Mouse (Mus musculus) cerebellum, adult 9-11 months (tissue): ENCODE results near the gene Hephl1.
"Not testable (repeated sequence)": the region's sequence is repeated elsewhere in the genome, so short reads cannot be mapped to it uniquely, and the experiment has no call there.

Experiments
- DNase-seq: peaks from one replicate; pipeline ENCODE4 v3.0.0; 2022

The Hephl1 gene

DNA sequence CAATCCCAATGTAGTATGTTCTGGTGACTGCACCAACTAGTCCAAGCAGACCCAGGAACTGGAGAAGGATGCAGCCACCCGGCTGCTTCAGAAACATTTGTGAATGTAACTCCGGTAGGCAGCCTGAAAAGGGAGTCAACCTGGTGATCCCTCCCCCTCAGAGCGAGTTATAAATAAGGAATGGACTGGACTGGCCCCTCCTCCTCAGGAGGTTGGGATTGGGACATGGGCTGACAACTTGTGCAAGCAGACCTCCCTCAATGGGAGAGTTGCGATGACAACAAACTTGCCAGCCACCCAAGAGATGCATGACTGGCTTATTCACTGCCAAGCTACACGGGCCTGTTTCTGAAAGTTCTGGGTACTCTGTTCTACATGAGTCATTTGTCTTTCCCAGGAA, at the start of gene Hephl1:
Gene Hephl1, minus strand, starts transcription at position 101 of the 400 bp plus-strand sequence.
- no peak for DNase-seq

DNA sequence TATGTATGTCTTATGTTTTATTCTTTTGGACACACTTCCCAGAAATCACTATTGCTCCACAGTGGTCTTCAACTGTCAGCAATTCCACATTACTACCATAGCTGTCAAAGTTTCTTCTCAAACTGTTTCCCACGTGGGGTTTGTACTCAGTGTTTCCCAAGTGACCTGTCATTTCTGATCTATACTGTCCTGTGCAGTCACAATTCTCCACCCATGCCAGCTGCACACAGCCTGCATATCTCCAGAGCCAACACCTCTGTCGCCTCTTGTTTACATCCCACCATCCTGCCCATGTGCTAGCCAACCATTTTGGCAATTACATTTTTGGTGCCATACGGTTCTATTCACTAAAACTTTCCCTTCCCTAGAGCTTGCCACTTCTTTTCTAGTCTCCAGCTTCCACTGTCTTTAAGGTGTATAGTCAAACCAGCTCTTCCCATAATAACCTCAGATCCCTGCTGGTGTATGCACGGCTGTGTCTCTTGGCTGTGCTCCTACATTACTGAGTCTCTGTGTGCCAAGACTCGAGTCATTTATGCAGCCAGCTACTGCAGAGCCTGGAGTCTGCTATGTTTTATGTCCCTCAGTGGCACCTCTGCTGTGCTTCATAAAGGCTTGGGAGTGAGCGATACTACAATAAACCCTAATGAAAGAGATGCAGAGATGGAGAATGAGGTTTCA, 37.5 kb upstream of the Hephl1 start:
- no peak for DNase-seq

DNA sequence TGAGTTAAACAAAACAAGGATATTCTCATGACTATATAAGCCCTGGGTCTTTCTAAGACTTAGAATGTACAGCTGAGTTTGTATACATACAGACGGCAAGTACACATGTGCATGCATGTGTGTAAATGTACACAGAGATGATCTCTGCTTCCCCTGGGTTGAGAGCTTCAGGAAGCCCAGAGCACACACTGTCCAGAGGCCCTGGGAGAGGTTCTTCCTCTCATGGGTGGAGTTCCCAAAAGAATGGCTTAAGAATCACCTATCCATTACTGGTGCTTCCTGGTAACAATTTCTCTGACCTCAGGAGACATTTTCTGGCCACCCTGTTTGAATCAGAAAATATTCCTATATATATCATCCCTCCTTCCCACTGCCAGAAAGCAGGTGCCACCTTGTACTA, 28.6 kb upstream of the Hephl1 start:
- DNase-seq = no peak

DNA sequence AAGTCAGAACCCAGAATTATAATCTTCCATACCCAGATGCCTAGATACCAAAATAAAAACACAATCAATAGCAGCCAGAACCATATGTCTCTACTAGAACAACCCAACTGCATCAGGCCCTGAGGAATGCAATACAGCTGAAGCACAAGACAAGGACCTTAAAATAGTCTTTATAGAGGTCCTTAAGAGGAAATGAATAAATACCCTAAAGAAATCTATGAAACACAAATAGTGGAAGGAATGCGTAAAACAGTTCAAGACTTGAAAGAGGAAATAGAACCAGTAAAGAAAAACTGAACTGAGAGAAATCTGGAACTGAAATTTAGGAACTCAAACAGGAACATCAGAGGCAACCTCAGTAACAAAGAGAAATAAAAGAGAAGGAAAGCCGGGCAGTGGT, 14.0 kb upstream of the Hephl1 start:
- DNase-seq = no peak

DNA sequence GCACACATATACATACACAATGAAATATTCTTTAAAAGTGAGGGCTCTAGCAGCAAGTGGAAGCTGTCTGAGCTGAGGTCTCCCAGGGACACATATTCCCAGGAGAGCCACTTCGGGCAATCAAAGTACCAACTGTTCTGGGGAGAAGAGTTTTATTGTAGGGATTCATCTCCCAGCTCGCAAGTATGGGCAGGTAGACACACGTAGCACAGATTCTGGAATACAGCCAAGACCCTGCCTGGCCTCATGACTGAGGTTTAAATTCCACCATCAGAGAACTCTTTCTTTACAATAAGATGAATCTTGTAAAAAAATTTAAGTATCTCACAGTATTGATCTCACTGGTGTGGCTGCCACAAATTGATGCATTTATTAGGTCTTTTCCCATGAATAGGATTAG, 10.5 kb upstream of the Hephl1 start:
- DNase-seq = no peak

DNA sequence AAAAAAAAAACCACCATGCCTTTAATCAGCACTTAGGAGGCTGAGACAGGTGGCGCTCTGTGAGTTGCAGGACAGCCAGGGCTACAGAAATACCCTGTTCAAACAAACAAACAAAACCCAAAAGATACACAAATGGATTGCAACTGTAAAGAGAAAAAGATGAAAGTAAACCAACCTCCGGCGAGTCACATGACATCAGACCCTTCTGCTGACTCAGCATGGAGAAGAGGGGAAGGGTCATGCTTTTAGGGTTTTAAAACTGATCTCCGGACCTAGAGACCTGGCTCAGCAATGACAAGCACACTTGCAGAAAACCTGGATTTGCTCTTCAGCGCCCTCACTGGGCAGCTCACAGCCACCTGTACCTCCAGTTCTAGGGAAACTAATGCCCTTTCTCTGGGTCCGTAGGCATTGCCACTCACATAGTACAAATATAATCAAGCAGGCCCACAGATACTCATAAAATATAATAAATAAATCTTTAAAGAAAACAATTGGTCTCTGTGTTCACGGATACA, 9.0 kb upstream of the Hephl1 start:
- no peak for DNase-seq

DNA sequence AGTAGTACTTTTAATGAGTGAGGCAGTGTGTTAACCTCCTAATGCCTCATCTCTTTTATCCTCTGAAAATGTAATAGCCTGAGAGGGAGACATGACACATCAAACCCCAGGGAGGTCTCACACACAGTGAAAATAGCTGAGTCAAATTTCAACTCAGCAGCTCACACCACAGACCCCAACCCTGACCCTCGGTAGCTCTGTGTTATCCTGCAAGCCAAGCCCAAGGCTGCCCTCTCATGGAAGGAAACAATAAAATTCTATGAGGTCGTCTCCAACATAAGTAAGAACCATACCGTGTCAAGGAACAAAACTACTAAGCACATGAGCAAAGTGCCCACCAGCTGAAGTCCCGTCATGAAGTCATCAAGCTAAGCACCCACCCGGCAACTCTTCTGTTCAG, 8.3 kb upstream of the Hephl1 start:
- no peak for DNase-seq

DNA sequence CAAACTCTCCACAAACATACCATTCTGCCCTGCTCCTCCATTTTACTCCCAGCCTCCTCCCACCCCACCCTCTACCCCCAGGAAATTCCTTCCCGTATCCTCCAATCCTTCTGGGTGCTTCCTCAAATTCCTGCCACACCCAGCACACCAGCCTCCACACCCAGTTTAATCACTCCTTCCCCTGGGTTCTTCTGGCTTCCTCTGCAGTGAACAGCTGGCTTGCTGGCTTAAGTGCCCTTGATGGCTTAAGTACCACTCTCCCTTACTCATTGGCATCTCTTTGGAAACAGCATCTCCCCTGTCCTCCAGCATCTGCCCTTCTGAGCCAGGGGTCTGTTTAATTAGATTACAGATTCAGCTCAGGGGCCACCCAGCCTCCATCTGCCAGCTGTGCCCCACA, 7.6 kb upstream of the Hephl1 start:
- no peak for DNase-seq

DNA sequence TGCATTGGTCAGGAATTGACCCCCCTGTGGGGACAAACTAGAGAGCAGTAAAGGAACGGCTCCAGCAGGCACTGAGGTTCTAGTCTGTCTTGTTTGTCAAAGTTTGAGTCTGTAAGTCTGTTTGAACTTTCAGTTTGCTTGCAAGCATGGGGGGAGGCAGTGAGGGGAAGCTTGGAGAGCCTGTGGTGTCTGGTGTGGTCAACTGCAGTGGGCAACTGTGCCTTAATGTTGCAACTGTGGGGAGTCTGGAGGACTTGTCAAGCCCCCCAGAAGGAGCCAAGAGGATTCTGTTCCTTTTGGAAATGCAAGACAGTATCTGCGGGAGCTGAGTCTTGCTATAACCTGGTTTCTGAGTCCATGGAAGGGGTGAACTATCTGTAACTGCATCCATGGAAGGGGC, 4.3 kb upstream of the Hephl1 start:
- DNase-seq = no peak

DNA sequence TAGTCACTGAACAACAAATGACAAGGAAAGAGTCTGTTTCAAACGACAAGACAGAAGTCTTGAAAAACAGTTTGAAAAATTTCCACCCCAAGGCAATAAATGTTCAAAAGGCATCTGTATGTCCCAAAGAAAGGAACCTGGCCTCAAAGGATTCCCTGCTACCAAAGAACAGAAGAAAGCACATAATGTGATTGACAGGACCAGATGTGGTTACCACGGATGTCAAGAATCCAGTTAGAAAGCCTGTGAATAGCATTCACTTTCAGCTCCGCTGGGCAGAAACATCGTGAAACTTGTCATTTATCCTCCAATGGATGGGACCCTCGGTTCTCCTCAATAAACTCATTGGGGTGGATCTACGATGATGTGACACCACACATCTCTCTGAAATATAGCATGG, 2.2 kb upstream of the Hephl1 start:
- DNase-seq = no peak

DNA sequence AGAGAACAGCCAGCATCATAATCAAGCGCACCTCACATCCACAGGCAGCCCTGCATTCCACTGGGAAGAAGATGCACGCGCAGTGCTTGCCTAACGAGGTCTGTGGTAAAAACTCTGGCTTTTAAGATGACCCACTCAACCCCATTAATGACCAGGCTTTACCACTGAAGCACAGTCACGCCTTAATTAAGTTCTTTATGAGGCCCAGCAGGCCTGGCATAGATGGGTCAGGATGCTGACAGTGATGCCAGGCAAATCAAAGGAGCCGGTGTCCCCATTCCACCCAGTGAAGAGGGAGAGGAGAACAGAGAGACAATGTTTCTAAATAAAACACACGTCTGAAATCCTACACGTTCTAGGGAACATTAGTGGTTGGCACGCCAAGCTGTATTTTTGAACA, 3.8 kb downstream of the Hephl1 start:
- no peak for DNase-seq

DNA sequence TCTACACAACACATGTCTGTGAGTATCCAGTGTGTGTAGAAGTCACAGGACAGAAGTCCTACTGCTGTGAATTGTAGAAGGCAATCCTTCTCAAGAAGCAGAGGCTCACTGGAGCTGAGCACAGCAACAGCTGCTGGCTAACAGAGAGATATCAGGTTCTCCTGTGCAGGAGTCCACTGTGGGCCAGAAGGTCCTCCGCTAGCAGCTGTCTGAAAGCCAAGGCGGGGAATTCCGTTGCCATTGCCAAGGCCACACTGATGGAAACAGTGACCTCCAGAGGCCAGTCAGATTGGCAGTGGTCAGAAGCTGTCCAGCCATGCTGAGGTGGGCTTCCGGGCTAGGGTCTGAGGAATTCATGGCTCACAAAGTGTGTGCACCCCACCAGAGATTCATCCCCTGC, 6.8 kb downstream of the Hephl1 start:
- DNase-seq = no peak

DNA sequence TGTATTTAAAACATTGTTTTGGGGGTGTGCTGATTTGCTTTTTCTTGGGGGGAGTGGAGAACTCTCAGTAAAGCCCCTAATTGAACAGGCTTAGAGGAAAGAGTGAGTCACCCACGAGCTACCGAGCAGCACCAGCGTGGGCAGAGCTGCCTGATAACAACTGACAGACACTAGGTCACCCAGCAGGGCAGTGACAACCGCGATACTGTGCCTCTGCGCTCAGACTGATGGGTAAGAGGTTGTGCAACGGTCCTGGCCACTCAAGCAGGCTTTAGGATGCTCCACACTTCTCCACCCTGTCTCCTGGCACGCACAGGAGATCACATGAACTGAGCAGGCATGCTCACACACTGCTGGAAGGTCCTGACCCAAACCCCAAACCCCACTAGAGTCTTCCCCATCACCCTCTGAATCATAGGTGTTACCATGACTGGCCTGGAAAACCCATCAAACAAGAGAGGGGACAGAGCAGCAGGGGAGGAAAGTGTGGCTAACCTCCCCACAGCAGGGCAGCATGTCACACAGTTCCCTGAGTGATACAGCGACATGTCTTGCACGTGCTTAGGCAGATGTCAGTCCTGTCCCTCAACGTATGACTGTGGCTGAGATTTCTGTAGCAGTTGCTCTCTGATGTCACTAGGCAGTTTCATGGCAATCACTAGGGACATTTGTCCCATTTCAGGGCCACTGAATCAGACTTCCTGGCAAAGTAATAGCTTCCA, 8.2 kb downstream of the Hephl1 start:
- no peak for DNase-seq

DNA sequence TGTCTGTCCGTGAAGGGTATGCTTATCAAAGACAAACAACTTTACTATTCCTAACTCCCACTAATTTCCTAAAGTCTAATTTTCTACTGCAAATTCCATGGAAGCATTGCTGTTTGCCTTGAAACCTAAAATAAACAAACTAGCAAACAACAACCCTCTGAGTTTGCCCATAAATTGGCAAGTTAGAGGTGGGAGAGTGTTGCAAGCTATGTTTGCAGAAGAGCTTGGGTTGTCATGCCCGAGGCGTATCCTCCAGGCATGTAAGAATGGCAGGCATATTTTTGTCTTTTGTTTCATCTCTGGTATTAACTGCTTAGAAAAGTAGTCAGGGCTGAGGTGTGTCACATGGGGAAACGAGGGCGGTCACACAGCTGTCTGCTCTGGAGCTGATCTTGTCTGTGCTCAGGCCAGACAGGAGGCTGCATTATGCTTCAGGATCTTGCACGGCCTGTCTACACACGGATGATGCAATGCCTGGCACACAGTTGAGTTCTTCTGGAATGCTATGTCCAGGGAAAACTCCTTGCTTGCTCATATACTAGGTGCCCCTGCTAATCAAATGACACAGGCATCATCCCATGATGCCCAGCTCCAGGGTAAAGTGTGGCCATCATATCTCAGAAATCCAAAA, 10.3 kb downstream of the Hephl1 start:
- DNase-seq = no peak

DNA sequence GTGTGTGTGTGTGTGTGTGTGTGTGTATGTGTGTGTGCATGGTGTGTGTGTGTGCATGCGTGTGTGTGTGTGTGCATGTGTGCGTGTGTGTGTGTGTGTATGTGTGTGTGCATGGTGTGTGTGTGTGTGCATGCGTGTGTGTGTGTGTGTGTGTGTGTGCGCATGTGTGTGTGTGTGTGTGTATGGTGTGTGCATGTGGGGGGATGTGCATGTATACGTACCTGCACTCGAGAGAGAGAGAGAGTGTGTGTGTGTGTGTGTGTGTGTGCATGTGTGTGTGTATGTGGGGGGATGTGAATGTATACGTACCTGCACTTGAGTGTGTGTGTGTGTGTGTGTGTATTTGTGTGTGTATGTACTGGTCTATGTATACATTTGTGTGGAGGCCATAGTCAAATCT, 13.5 kb downstream of the Hephl1 start:
- DNase-seq = not testable (repeated sequence)

DNA sequence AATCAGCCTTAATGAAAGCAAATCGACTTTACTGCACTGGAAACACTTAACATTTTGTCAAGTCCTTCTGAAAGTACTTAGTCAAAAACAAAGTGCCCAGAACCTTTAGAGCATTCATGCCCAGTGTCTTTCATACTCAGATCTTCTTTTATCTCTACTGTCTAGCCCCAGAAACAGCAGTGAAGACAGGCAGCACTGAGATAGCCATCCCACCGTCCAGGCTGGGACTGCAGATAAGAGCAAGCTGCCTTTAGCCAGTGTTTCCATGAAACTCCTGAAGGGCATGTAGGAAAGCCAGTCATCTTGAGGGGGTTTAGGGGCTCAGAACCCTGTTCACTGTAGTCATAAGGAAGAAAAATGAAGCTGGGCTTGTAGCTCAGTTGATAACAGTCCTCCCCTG, 14.7 kb downstream of the Hephl1 start:
- no peak for DNase-seq

DNA sequence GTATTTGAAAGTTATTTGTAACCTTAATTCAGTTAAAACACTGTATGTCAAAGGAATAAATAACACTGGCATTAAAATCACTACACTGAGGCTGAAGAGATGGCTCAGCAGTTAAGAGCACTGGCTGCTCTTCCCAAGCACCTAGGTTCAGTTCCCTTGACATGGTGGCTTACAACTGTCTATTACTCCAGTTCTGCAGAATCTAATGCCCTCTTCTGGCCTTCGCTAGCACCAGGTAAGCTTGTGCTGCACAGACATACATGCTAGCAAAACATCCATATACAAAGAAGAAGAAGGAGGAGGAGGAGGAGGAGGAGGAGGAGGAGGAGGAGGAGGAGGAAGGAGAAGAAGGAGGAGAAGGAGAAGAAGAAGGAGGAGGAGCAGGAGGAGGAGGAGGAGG, 15.7 kb downstream of the Hephl1 start:
- DNase-seq = no peak

DNA sequence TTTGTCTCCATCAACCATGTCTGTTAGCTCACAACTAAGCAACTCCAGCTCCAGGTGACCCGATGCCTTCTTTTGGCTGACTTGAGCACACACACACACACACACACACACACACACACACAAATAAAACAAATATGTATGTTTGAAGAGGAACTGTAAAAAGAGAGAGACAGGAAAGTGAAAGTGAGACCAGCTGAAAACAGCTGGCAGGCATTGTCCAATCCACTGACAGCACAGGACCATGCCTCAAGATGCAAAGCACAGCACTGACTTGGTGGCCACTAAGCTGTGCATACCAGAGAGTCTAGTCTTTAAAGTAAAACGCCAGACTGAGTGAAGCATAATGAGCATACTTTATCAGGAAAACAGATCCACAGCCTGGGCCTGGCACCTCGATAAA, 16.7 kb downstream of the Hephl1 start:
- no peak for DNase-seq

DNA sequence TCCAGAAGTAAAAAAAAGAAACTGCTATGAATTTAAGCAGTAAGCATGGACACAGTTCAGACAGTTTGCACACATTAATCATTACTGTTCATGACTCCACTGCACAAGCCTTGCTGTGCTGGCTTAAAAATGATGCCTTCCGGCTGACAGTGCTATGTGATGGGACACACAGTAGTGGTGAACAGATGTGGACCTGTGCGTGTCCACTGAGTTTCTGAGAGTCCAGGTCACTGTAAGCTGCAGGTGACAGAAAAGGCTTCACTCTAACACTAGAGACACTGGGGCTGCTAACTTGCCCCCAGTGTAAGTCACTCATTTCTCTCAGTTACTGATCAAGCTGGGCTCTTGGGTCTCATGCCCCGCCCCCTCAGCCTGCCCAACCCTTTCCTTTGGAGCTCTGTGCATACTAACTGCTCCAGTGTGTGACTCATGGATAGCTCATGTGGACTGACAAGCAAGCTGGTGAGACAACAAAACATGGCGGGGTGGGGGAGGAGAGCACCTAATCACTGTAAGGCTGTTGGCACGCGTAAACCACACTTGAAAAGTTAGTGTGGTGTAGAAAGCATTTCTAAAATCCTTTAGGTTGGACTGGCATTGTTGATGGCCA, 43.1 kb downstream of the Hephl1 start:
- no peak for DNase-seq

DNA sequence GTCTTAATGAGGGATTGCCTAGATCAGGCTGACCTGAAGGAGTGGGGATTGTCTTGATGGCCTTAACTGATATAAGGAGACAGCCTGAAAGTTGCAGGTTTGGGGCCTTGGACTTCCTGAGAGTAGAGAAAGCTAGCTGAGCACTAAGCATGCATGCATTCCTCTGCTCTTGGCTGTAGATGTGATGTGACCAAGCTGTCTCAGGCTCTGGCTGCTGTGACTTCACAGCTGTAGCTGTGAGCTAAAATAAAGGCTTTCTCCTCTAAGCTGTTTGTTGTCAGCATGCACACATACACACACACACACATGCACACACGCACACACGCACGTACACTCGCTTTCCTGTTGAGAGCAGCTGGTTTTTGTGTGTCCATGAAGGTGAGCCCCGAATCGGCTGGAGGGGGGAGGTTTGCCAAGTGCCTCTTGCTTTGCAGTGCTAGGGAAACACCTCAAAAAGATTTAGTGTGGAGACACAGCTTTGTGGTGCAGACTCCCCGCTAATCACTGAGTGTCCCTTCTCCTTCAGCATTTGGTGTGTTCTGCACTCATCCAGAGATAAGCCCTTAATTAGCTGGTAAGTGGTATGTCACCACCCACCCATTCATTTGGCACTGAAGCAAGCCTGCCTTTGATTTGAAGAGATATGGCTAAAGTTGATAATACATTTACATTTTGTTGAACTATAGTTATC, 43.8 kb downstream of the Hephl1 start:
- no peak for DNase-seq

DNA sequence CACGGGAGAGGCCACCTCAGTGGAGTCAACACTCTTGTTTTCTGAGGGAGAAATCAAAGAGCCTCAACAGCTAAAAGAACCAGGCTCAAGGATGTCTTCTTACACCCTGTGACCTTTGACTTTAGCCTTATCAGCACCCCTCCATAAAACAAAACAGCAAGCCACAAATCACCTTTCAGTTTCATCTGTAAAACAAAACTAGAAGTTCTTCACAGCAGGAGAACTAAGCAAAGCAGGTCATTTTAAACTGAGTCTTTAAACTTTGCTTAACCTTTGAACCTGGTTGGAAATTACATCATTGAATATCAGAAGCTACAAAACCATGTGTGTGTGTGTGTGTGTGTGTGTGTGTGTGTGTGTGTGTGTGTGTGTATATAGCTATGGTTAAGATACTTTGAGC, 47.7 kb downstream of the Hephl1 start:
- DNase-seq = no peak

DNA sequence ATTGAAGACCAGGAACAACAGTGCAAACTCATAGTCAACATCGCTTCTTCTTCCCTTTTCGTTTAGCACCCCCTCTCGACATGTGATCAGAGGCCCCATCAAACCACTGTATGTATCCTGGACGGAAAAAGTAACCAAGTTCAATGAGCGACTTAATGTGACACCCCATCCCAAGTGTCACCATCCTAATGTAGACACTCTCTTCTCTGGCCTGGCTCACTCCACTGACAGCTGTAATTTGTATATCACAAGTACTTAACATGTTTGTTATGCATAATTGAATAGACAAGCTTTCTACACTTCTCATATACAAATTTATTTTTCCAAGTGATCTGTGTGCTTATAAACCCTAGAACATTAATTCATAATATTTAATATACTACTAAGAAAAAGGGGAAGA, 51.1 kb downstream of the Hephl1 start:
- DNase-seq = no peak

DNA sequence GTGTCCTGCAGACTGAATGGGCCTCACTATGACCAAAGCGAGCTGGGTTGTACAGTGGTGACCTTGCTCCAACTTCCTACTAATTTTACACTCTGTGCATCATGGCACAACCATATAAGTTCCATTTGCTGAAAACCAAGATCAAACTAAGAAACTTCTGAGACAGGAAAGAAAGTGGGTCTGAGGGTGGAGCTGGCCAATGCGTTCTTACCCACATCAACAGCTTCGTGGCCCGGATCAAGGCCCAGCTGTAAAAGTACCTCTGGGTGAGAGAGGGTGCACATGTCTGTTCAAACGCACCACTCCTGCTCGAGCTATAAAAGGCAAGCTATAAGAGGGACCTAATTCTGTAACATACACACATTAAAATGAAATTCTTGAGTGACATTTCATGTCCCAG, 51.9 kb downstream of the Hephl1 start:
- DNase-seq = no peak
